Mouse (Mus musculus): ENCODE measurements around the gene Pde4c. TPM values are rescaled to one million over a fixed set of nuclear protein-coding genes. Genes with fewer than 3 reads are reported as not detected.

Pde4c gene
- total and polyA plus RNA-seq, 3 experiments = 2.3 to 6.5 (median 4.7) TPM

DNA sequence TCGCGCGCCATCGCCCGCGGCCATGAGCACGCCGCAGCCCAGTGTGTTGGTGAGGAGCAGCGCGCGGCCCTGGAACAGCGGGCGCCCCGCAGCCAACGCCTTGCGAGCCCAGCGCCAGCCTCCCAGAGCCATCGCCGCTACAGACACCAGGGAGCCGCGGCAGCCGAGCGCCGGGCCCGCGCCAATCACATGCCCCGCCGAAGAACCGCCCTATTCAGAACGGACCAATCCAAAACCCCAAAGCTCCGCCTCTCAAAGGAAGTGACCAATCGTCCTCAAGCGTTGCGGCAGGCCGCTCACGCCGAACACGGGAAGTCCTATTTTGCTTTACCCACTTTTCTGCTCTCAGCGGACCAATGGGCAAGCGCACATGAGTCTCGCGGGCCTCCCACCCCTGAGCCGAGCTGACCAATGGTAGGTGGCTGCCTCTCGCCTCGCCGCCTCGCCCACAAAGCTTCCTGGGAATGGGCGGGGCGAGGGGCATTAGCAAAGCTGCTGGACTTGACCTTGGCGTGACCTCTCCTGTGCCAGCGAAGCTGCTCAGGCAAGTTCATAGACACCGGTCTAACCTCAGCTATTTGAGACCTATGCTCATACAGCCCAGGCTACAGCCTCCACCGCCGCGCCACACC, 37.4 kb downstream of the Pde4c start, which contains the start of gene Mpv17l2 (continued):
- TF ChIP-seq ELF1 (IDR thresholded peaks at IDR 0.05; ENCODE audit: low read depth, low read length) (peak; percentile 99), EP300 (IDR thresholded peaks at IDR 0.05; ENCODE audit: low read length) (no peak), MXI1 (IDR thresholded peaks at IDR 0.05; ENCODE audit: low read depth, low read length) (peak; percentile 67), CHD2 (IDR thresholded peaks at IDR 0.05; ENCODE audit: low read length) (peak; percentile 96), NRF1 (IDR thresholded peaks at IDR 0.05; ENCODE audit: low read depth, low read length) (peak; percentile 65; the same call in 1 of the 2 replicates), NELFE (IDR thresholded peaks at IDR 0.05; ENCODE audit: low read depth, low read length) (peak; percentile 37; the same call in 1 of the 2 replicates), HCFC1 (IDR thresholded peaks at IDR 0.05; ENCODE audit: low read depth, low read length) (peak; percentile 69), E2F4 (IDR thresholded peaks at IDR 0.05; ENCODE audit: insufficient replicate concordance, low read depth, low read length) (peak; percentile 46; the same call in 1 of the 2 replicates), POLR2A (IDR thresholded peaks at IDR 0.05; ENCODE audit: low read depth, low read length) (peak; percentile 60; the same call in 1 of the 2 replicates), MAZ (IDR thresholded peaks at IDR 0.05; ENCODE audit: low read depth, low read length) (peak; percentile 72), JUND (conservative IDR thresholded peaks at IDR 0.05; ENCODE audit: low read depth, low read length) (no peak)

GRCm38 (mm10) chr8:70762118-70762517, 38.6 kb downstream of the Pde4c start:
- Histone ChIP-seq H3K79me2 (replicated peaks; ENCODE audit: control insufficient read depth, extremely low read depth, insufficient read depth, poor library complexity, severe bottlenecking) (no peaks in the 10 kb centered on the region), H3K27me3 (replicated peaks) (no peaks in the 10 kb centered on the region), H3K9ac (ENCODE audit: insufficient read depth, low read depth) (no peak overlapping the region), H3K9me3 (replicated peaks; ENCODE audit: low read length) (no peaks in the 10 kb centered on the region), H3K4me2 (ENCODE audit: insufficient read depth, low read depth, poor library complexity, severe bottlenecking) (no peak overlapping the region), H3K36me3 (replicated peaks in 1 of 2; ENCODE audit: control insufficient read depth in 1 of 2, insufficient read depth in 1 of 2, low read length in 1 of 2) (peaks cover 23 to 51% of the 10 kb centered on the region in 2 experiments), H3K4me1 (ENCODE audit: control insufficient read depth in 1 of 2, insufficient read depth in 2 of 2) (peaks cover 8 to 52% of the 10 kb centered on the region in 2 experiments), H3K27ac (ENCODE audit: insufficient read depth, low read depth) (no peak overlapping the region), H3K4me3 (replicated peaks in 1 of 3; ENCODE audit: low read depth in 2 of 3, low read length in 2 of 3, poor library complexity in 1 of 3) (no peak overlapping the region)
- in situ Hi-C loops (cut with MboI; ENCODE audit: low pct_ligation_motif_present, low pct_unique_long_range_greater_than_20kb, low sequenced_read_pairs) = loop anchor here (5.0 kb wide), 1 partner anchor 80 kb away; no protein-coding TSS in a partner anchor
- dilution Hi-C loops (cut with MboI; ENCODE audit: extremely low pct_ligation_motif_present, extremely low pct_unique_long_range_greater_than_20kb, low sequenced_read_pairs) = no loop called here
- TF ChIP-seq SIN3A (IDR thresholded peaks at IDR 0.05; ENCODE audit: low read length) (no peak), PAX5 (IDR thresholded peaks at IDR 0.05; ENCODE audit: low read length) (no peak), ELF1 (IDR thresholded peaks at IDR 0.05; ENCODE audit: low read depth, low read length) (no peak), CTCF (conservative IDR thresholded peaks at IDR 0.05 in 1 of 2, IDR thresholded peaks at IDR 0.05 in 1 of 2; ENCODE audit: low read depth in 2 of 2, low read length in 2 of 2) (no peak), RAD21 (IDR thresholded peaks at IDR 0.05; ENCODE audit: low read depth, low read length) (no peak), NELFE (IDR thresholded peaks at IDR 0.05; ENCODE audit: low read depth, low read length) (no peak), MYC (IDR thresholded peaks at IDR 0.05; ENCODE audit: low read depth, low read length) (no peak)
- DNase-seq (ENCODE audit: extremely low read depth) = no peak

- H3K4me2 ChIP-seq (ENCODE audit: insufficient read depth, low read depth, poor library complexity, severe bottlenecking) = no peak overlapping the region
- H3K9me3 ChIP-seq (replicated peaks; ENCODE audit: low read length) = no peaks in the 10 kb centered on the region
- dilution Hi-C loops (cut with MboI; ENCODE audit: extremely low pct_ligation_motif_present, extremely low pct_unique_long_range_greater_than_20kb, low sequenced_read_pairs) = no loop called here
- no peak overlapping the region for H3K9ac ChIP-seq (ENCODE audit: insufficient read depth, low read depth)
- peaks cover 18 to 65% of the 10 kb centered on the region in 2 experiments for H3K4me1 ChIP-seq (ENCODE audit: control insufficient read depth in 1 of 2, insufficient read depth in 2 of 2)
- DNase-seq (ENCODE audit: extremely low read depth) = peak; percentile 66
- TF ChIP-seq KAT2A (IDR thresholded peaks at IDR 0.05; ENCODE audit: insufficient replicate concordance, low read length) (no peak), IRF4 (IDR thresholded peaks at IDR 0.05; ENCODE audit: low read depth, low read length) (no peak), GABPA (IDR thresholded peaks at IDR 0.05; ENCODE audit: insufficient replicate concordance, low read depth, low read length) (no peak), NELFE (IDR thresholded peaks at IDR 0.05; ENCODE audit: low read depth, low read length) (no peak), JUN (IDR thresholded peaks at IDR 0.05; ENCODE audit: insufficient read depth, low read depth, low read length) (no peak), CTCF (conservative IDR thresholded peaks at IDR 0.05 in 1 of 2, IDR thresholded peaks at IDR 0.05 in 1 of 2; ENCODE audit: low read depth in 2 of 2, low read length in 2 of 2) (peak; percentile 87 to 91), HCFC1 (IDR thresholded peaks at IDR 0.05; ENCODE audit: low read depth, low read length) (no peak), BHLHE40 (IDR thresholded peaks at IDR 0.05; ENCODE audit: low read depth, low read length) (no peak), JUND (conservative IDR thresholded peaks at IDR 0.05; ENCODE audit: low read depth, low read length) (no peak), ETS1 (conservative IDR thresholded peaks at IDR 0.05; ENCODE audit: low read depth, low read length) (no peak), RAD21 (IDR thresholded peaks at IDR 0.05; ENCODE audit: low read depth, low read length) (peak; percentile 81), ELF1 (IDR thresholded peaks at IDR 0.05; ENCODE audit: low read depth, low read length) (no peak), POLR2AphosphoS2 (IDR thresholded peaks at IDR 0.05; ENCODE audit: low read depth, low read length) (no peak), TCF12 (IDR thresholded peaks at IDR 0.05; ENCODE audit: low read depth, low read length) (no peak), SMC3 (IDR thresholded peaks at IDR 0.05; ENCODE audit: low read depth, low read length) (peak; percentile 78)
- in situ Hi-C loops (cut with MboI; ENCODE audit: low pct_ligation_motif_present, low pct_unique_long_range_greater_than_20kb, low sequenced_read_pairs) = loop anchor here (5.0 kb wide), 1 partner anchor 79 kb away; no protein-coding TSS in a partner anchor
- H3K36me3 ChIP-seq (replicated peaks in 1 of 2; ENCODE audit: control insufficient read depth in 1 of 2, insufficient read depth in 1 of 2, low read length in 1 of 2) = peaks cover 16 to 43% of the 10 kb centered on the region in 2 experiments
- H3K79me2 ChIP-seq (replicated peaks; ENCODE audit: control insufficient read depth, extremely low read depth, insufficient read depth, poor library complexity, severe bottlenecking) = no peaks in the 10 kb centered on the region
- H3K27ac ChIP-seq (ENCODE audit: insufficient read depth, low read depth) = no peak overlapping the region
- no peaks in the 10 kb centered on the region for H3K27me3 ChIP-seq (replicated peaks)
- H3K4me3 ChIP-seq (replicated peaks in 1 of 3; ENCODE audit: low read depth in 2 of 3, low read length in 2 of 3, poor library complexity in 1 of 3) = no peak overlapping the region
Measured at GRCm38 (mm10) chr8:70763354-70763753, 39.8 kb downstream of the Pde4c start.

Measured in CH12.LX (cell line).